Mouse (Mus musculus): ENCODE results near the gene Dhx16. TPM values are rescaled to one million over a fixed set of nuclear protein-coding genes. Genes with fewer than 3 reads are reported as not detected.
"Not testable (repeated sequence)": the region's sequence is repeated elsewhere in the genome, so short reads cannot be mapped to it uniquely, and the experiment has no call there.

Dhx16 gene
- polyA plus RNA-seq, 1 experiment from 2014 or later: 29.8 TPM

DNA sequence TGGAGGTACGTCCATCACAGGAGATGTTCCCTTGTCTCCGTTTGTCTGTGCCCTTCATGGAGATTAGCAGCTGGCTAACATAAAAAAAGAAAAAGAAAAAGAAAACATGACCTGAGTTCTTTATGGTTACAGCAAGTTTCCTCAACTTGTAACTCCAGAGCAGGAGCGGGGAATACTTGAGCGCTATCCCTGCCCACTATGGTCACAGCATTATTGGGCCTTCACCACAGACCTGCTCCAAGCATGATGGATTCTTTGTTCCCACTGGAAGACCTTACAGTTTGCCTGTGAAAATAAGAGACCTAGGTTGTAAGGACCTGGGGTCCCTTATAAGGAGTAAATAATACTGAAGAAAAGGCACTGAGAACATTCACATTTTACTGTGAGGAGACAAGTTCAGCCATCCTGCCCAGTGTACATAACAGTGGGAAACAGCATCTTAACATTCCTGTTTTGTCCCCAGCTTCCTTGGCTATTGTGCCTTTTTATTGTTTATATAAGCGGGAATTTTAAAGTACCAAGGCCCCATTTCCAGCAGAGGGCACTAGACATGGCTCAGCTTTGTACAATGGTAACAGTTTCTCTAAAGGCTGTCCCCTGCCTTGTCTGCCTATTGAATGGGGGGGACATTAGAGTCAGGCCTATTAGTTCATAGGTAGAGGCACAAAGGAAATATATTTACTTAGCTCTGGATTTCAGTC is 41.4 kb downstream of the Dhx16 start:
- no peak for ATAC-seq (ENCODE audit: low read depth)
- Histone ChIP-seq H3K27me3 (ENCODE audit: control insufficient read depth, insufficient read depth, low read depth, low read length) (no peaks in the 10 kb centered on the region), H3K4me1 (ENCODE audit: control insufficient read depth, low read depth, low read length) (peaks cover 49% of the 10 kb centered on the region), H3K4me3 (ENCODE audit: low read depth, low read length) (no peak overlapping the region), H3K9ac (ENCODE audit: low read depth, low read length) (peak overlapping the region; percentile 6; the same call in 1 of the 2 replicates), H3K9me3 (replicated peaks; ENCODE audit: control insufficient read depth, low read length) (no peaks in the 10 kb centered on the region), H3K27ac (ENCODE audit: low read length) (peak overlapping the region; percentile 97), H3K36me3 (ENCODE audit: control insufficient read depth, insufficient read depth) (peaks cover 37% of the 10 kb centered on the region), H3K4me2 (ENCODE audit: low read depth, low read length) (peak overlapping the region; percentile 93; the same call in 1 of the 2 replicates)
- WGBS (ENCODE audit: insufficient replicate concordance): 66% methylated on average over 5 of the region's 5 CpGs

DNA sequence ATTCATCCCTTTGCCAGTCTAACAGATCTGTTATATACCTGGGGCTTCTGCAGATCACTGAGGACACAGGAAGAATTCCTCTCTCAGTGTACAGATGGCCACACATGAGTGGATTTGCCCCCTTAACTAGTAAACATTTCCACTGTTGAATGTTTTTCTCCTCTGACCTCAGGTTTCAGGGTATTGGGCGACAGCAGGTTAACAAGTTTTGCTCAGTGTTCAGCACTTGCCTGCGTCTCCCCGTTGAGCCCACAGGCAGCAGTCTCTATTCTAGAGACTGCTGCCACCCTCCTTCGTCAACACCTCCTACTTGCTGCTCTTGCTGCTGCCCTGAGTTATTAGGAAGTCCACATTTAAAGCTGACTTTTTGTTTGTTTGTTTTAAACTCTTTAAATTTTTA is 42.1 kb downstream of the Dhx16 start:
- WGBS (ENCODE audit: insufficient replicate concordance): 80% methylated on average over 4 of the region's 4 CpGs

DNA sequence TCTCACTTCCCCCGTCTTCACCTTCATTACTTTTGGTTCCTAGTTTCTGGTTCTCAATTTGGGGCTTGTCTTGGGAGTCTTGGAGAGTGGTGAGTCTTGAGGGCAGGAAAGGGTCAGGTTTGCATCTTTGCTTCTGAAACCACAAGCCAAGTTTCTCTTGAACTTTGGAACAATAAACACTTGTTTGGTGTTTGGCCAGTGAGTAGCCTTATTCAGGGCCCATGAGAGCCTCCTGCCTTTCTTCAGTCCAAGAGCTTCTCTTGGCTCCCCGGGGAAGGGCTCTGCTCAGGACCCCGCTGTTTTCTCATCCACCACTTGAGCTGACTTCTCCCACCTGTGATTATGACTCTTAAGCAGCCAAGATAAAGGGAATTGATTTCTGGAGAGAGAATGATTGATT is 42.9 kb downstream of the Dhx16 start:
- Histone ChIP-seq H3K9me3 (replicated peaks; ENCODE audit: control insufficient read depth, low read length) (no peaks in the 10 kb centered on the region), H3K4me3 (ENCODE audit: low read depth, low read length) (no peak overlapping the region), H3K4me2 (ENCODE audit: low read depth, low read length) (no peak overlapping the region), H3K4me1 (ENCODE audit: control insufficient read depth, low read depth, low read length) (peaks cover 62% of the 10 kb centered on the region), H3K9ac (ENCODE audit: low read depth, low read length) (no peak overlapping the region), H3K27ac (ENCODE audit: low read length) (no peak overlapping the region), H3K36me3 (ENCODE audit: control insufficient read depth, insufficient read depth) (peaks cover 44% of the 10 kb centered on the region), H3K27me3 (ENCODE audit: control insufficient read depth, insufficient read depth, low read depth, low read length) (no peaks in the 10 kb centered on the region)
- 82% methylated on average over 3 of the region's 3 CpGs for WGBS (ENCODE audit: insufficient replicate concordance)
- ATAC-seq (ENCODE audit: low read depth): no peak

More for the DNA sequence above, 42.1 kb downstream of the Dhx16 start:
- Histone ChIP-seq H3K27me3 (ENCODE audit: control insufficient read depth, insufficient read depth, low read depth, low read length) (no peaks in the 10 kb centered on the region), H3K4me2 (ENCODE audit: low read depth, low read length) (no peak overlapping the region), H3K4me1 (ENCODE audit: control insufficient read depth, low read depth, low read length) (peaks cover 56% of the 10 kb centered on the region), H3K4me3 (ENCODE audit: low read depth, low read length) (no peak overlapping the region), H3K36me3 (ENCODE audit: control insufficient read depth, insufficient read depth) (peaks cover 44% of the 10 kb centered on the region), H3K9me3 (replicated peaks; ENCODE audit: control insufficient read depth, low read length) (no peaks in the 10 kb centered on the region), H3K27ac (ENCODE audit: low read length) (no peak overlapping the region), H3K9ac (ENCODE audit: low read depth, low read length) (no peak overlapping the region)
- ATAC-seq (ENCODE audit: low read depth): no peak

GRCm38 (mm10) chr17:35923281-35923680 is 43.7 kb downstream of the Dhx16 start:
- H3K9ac ChIP-seq (ENCODE audit: low read depth, low read length): no peak overlapping the region
- no peaks in the 10 kb centered on the region for H3K9me3 ChIP-seq (replicated peaks; ENCODE audit: control insufficient read depth, low read length)
- 87% methylated on average over 4 of the region's 4 CpGs for WGBS (ENCODE audit: insufficient replicate concordance)
- H3K27me3 ChIP-seq (ENCODE audit: control insufficient read depth, insufficient read depth, low read depth, low read length): no peaks in the 10 kb centered on the region
- no peak for ATAC-seq (ENCODE audit: low read depth)
- H3K36me3 ChIP-seq (ENCODE audit: control insufficient read depth, insufficient read depth): peaks cover 49% of the 10 kb centered on the region
- no peak overlapping the region for H3K27ac ChIP-seq (ENCODE audit: low read length)
- H3K4me1 ChIP-seq (ENCODE audit: control insufficient read depth, low read depth, low read length): peaks cover 69% of the 10 kb centered on the region
- no peak overlapping the region for H3K4me2 ChIP-seq (ENCODE audit: low read depth, low read length)
- H3K4me3 ChIP-seq (ENCODE audit: low read depth, low read length): no peak overlapping the region

DNA sequence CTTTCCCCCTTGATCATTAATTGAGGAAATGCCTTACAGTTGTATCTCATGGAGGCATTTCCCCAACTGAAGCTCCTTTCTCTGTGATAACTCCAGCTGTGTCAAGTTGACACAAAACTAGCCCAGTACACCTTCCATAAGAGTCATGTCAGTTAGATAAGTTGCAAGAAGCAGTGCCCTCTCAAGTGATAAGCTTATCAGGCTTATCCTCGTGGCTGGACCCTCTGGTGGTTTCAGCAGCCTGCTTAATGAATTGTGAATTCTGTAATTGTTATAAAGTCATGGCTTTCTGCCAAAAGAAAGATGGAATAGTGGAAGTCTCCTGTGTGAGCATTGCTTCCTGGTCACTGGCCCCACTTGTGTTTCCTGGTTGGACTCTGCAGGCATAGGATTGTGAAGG is 47.9 kb downstream of the Dhx16 start:
- Histone ChIP-seq H3K4me3 (ENCODE audit: low read depth, low read length) (no peak overlapping the region), H3K9ac (ENCODE audit: low read depth, low read length) (no peak overlapping the region; the same call in 1 of the 2 replicates), H3K36me3 (ENCODE audit: control insufficient read depth, insufficient read depth) (peaks cover 76% of the 10 kb centered on the region), H3K27me3 (ENCODE audit: control insufficient read depth, insufficient read depth, low read depth, low read length) (no peaks in the 10 kb centered on the region), H3K4me2 (ENCODE audit: low read depth, low read length) (no peak overlapping the region), H3K4me1 (ENCODE audit: control insufficient read depth, low read depth, low read length) (peaks cover 39% of the 10 kb centered on the region), H3K9me3 (replicated peaks; ENCODE audit: control insufficient read depth, low read length) (no peaks in the 10 kb centered on the region), H3K27ac (ENCODE audit: low read length) (peak overlapping the region; percentile 66)
- WGBS (ENCODE audit: insufficient replicate concordance): 12% methylated on average over 1 of the region's 1 CpGs
- peak; percentile 82 for ATAC-seq (ENCODE audit: low read depth)

DNA sequence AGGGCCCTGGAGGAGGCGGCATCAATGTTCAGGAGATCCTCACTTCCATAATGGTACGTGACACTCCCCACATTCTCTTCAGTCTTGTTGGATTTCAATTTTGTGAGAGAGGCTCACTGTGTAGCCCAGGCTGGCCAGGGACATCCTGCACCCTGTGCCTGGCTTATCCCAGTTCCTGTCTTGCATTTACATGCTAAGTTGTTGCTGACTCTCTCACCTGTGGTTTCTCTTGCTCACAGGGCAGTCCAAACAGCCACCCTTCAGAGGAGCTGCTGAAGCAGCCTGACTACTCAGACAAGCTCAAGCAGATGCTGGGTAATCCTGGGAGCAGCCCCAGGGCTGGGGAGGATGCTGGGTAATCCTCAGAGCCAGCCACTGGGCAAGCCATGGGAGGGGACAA is 49.9 kb downstream of the Dhx16 start:
- no peak overlapping the region for H3K4me3 ChIP-seq (ENCODE audit: low read depth, low read length)
- H3K9me3 ChIP-seq (replicated peaks; ENCODE audit: control insufficient read depth, low read length): no peaks in the 10 kb centered on the region
- no peak overlapping the region for H3K27ac ChIP-seq (ENCODE audit: low read length)
- H3K27me3 ChIP-seq (ENCODE audit: control insufficient read depth, insufficient read depth, low read depth, low read length): no peaks in the 10 kb centered on the region
- no peak overlapping the region for H3K4me2 ChIP-seq (ENCODE audit: low read depth, low read length)
- no peak for ATAC-seq (ENCODE audit: low read depth)
- peaks cover 60% of the 10 kb centered on the region for H3K36me3 ChIP-seq (ENCODE audit: control insufficient read depth, insufficient read depth)
- WGBS (ENCODE audit: insufficient replicate concordance): 79% methylated on average over 2 of the region's 2 CpGs
- H3K4me1 ChIP-seq (ENCODE audit: control insufficient read depth, low read depth, low read length): peaks cover 33% of the 10 kb centered on the region
- no peak overlapping the region for H3K9ac ChIP-seq (ENCODE audit: low read depth, low read length)

- Histone ChIP-seq H3K9ac (ENCODE audit: low read depth, low read length) (no peak overlapping the region), H3K9me3 (replicated peaks; ENCODE audit: control insufficient read depth, low read length) (no peaks in the 10 kb centered on the region), H3K4me2 (ENCODE audit: low read depth, low read length) (no peak overlapping the region), H3K27me3 (ENCODE audit: control insufficient read depth, insufficient read depth, low read depth, low read length) (no peaks in the 10 kb centered on the region), H3K27ac (ENCODE audit: low read length) (no peak overlapping the region), H3K4me3 (ENCODE audit: low read depth, low read length) (no peak overlapping the region), H3K36me3 (ENCODE audit: control insufficient read depth, insufficient read depth) (peaks cover 49% of the 10 kb centered on the region), H3K4me1 (ENCODE audit: control insufficient read depth, low read depth, low read length) (peaks cover 22% of the 10 kb centered on the region)
- no peak for ATAC-seq (ENCODE audit: low read depth)
- 88% methylated on average over 12 of the region's 12 CpGs for WGBS (ENCODE audit: insufficient replicate concordance)
These were observed 51.0 kb downstream of the Dhx16 start for GRCm38 (mm10) chr17:35930627-35931026.

DNA sequence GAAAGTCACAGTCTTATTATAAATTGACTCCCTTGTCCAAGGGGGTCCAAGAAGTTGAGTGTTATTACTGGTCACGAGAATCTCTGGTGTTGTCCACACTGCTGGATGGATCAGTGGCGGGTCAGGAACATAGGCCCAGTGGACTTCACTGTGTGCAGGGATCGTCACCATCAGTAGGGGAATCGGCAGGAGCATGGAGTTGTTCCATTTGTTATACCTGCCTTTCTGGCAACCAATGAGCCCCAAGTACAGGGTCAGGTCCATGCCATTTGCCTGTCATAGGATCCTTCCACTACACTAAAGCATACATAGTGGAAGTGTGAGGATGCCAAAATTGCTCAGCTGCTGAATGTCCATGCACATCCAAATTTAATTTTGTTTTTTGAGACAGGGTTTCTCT is 53.0 kb downstream of the Dhx16 start:
- H3K9me3 ChIP-seq (replicated peaks; ENCODE audit: control insufficient read depth, low read length): no peaks in the 10 kb centered on the region
- no peak for ATAC-seq (ENCODE audit: low read depth)
- H3K4me3 ChIP-seq (ENCODE audit: low read depth, low read length): no peak overlapping the region
- no peak overlapping the region for H3K4me2 ChIP-seq (ENCODE audit: low read depth, low read length)
- no peaks in the 10 kb centered on the region for H3K27me3 ChIP-seq (ENCODE audit: control insufficient read depth, insufficient read depth, low read depth, low read length)
- H3K9ac ChIP-seq (ENCODE audit: low read depth, low read length): no peak overlapping the region
- peaks cover 34% of the 10 kb centered on the region for H3K36me3 ChIP-seq (ENCODE audit: control insufficient read depth, insufficient read depth)
- no peak overlapping the region for H3K27ac ChIP-seq (ENCODE audit: low read length)
- WGBS (ENCODE audit: insufficient replicate concordance): 82% methylated on average over 4 of the region's 4 CpGs
- peaks cover 8% of the 10 kb centered on the region for H3K4me1 ChIP-seq (ENCODE audit: control insufficient read depth, low read depth, low read length)

DNA sequence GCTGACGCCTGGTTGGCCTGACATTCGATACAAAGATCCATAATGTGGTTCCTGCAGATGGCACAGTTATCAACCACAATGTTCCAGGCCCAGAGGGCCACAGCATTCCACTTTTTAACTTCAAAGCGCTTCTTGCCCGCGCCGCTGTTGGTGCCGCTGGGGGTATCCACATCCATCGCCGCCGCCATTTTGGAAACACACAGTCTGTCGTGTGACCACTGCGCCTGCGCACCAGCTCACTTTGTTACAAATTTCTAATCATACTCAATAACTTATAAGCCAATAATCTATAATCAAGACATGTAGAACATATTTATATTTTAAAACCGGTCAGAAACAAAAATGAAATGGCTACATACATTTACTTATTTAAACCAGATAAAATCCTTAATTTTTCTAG is 56.1 kb downstream of the Dhx16 start:
- not testable (repeated sequence) for H3K4me2 ChIP-seq (ENCODE audit: low read depth, low read length); H3K9me3 ChIP-seq (replicated peaks; ENCODE audit: control insufficient read depth, low read length); H3K36me3 ChIP-seq (ENCODE audit: control insufficient read depth, insufficient read depth); H3K4me1 ChIP-seq (ENCODE audit: control insufficient read depth, low read depth, low read length); H3K4me3 ChIP-seq (ENCODE audit: low read depth, low read length); H3K27ac ChIP-seq (ENCODE audit: low read length); H3K9ac ChIP-seq (ENCODE audit: low read depth, low read length); H3K27me3 ChIP-seq (ENCODE audit: control insufficient read depth, insufficient read depth, low read depth, low read length); ATAC-seq (ENCODE audit: low read depth)
- 80% methylated on average over 14 of the region's 14 CpGs for WGBS (ENCODE audit: insufficient replicate concordance)

All from liver, embryonic 16.5 days (tissue).